Mouse (Mus musculus) layer of hippocampus, adult 2 months (tissue): Measurements from ENCODE around the gene Pigz. TPM values are rescaled to one million over a fixed set of nuclear protein-coding genes. Genes with fewer than 3 reads are reported as not detected.

Experiments used
- DNase-seq, 2 experiments: peaks; one replicate each; pipeline ENCODE4 v3.0.0; 2022; ENCODE audit warnings: low spot score in 2 of 2
- H3K27ac ChIP-seq: fragments of 200-600 bp; 2 replicates; pipeline ENCODE4 v1.8.1; 2022
- H3K4me3 ChIP-seq: fragments of 200-600 bp; 2 replicates; pipeline ENCODE4 v1.8.1; 2022; ENCODE audit warnings: mild to moderate bottlenecking
- CTCF ChIP-seq: fragments of 200-600 bp; conservative IDR thresholded peaks from 2 replicates; pipeline ENCODE4 v1.8.1; 2022; ENCODE audit warnings: antibody characterized with exemption, mild to moderate bottlenecking, moderate library complexity
- total RNA-seq, 2 experiments: library from RNA; stranded (reverse); gene quantifications; 2 replicates each; pipeline ENCODE4 v1.2.3; 2021

Gene Pigz
- total RNA-seq, 2 experiments from 2014 or later, result 11.9 to 15.6 TPM

- peak overlapping the region; percentile 44 for H3K4me3 ChIP-seq
- no peak for DNase-seq
- H3K27ac ChIP-seq, result peak overlapping the region; percentile 59
- TF ChIP-seq CTCF, result no peak
Measured at GRCm38 (mm10) chr16:31908959-31909358, 24.7 kb upstream of the Pigz start.

- Histone ChIP-seq H3K27ac (no peak overlapping the region), H3K4me3 (no peak overlapping the region)
- no peak for TF ChIP-seq CTCF
- no peak for DNase-seq
Measured at GRCm38 (mm10) chr16:31910281-31910847, 23.3 kb upstream of the Pigz start.

- peak overlapping the region; percentile 62; the same call in 1 of the 2 replicates for H3K27ac ChIP-seq
- H3K4me3 ChIP-seq, result no peak overlapping the region
- TF ChIP-seq CTCF, result no peak
- DNase-seq, result no peak
Measured at GRCm38 (mm10) chr16:31917776-31918175, 15.9 kb upstream of the Pigz start.

GRCm38 (mm10) chr16:31918248-31918724 lies 15.4 kb upstream of the Pigz start:
- Histone ChIP-seq H3K27ac (peak overlapping the region; percentile 62; the same call in 1 of the 2 replicates), H3K4me3 (no peak overlapping the region)
- peak; percentile 87 to 90 for DNase-seq
- peak; percentile 97 for TF ChIP-seq CTCF

GRCm38 (mm10) chr16:31924368-31924767 lies 9.3 kb upstream of the Pigz start:
- H3K4me3 ChIP-seq, result no peak overlapping the region
- no peak overlapping the region for H3K27ac ChIP-seq
- TF ChIP-seq CTCF, result no peak
- no peak for DNase-seq

GRCm38 (mm10) chr16:31926091-31926490 lies 7.6 kb upstream of the Pigz start:
- DNase-seq, result no peak
- no peak overlapping the region for H3K4me3 ChIP-seq
- TF ChIP-seq CTCF, result no peak
- H3K27ac ChIP-seq, result no peak overlapping the region

- TF ChIP-seq CTCF, result no peak
- DNase-seq, result no peak
- no peak overlapping the region for H3K27ac ChIP-seq
- no peak overlapping the region for H3K4me3 ChIP-seq
Measured at GRCm38 (mm10) chr16:31926547-31927182, 7.0 kb upstream of the Pigz start.

- Histone ChIP-seq H3K4me3 (no peak overlapping the region), H3K27ac (no peak overlapping the region)
- TF ChIP-seq CTCF, result no peak
- DNase-seq, result no peak
Measured at GRCm38 (mm10) chr16:31927412-31927811, 6.2 kb upstream of the Pigz start.

- TF ChIP-seq CTCF, result no peak
- H3K4me3 ChIP-seq, result no peak overlapping the region
- H3K27ac ChIP-seq, result peak overlapping the region; percentile 89
- no peak for DNase-seq
Measured at GRCm38 (mm10) chr16:31931330-31931729, 2.3 kb upstream of the Pigz start.

- Histone ChIP-seq H3K4me3 (no peak overlapping the region), H3K27ac (peak overlapping the region; percentile 89)
- DNase-seq, result no peak
- no peak for TF ChIP-seq CTCF
Measured at GRCm38 (mm10) chr16:31932255-31932654, 1.4 kb upstream of the Pigz start.

- Histone ChIP-seq H3K4me3 (peak overlapping the region; percentile 70), H3K27ac (peak overlapping the region; percentile 89)
- DNase-seq, result peak; percentile 88 to 94
- peak; percentile 96 for TF ChIP-seq CTCF
Measured at GRCm38 (mm10) chr16:31932840-31933697, 582 bp upstream of the Pigz start.

GRCm38 (mm10) chr16:31934550-31935010 lies 929 bp downstream of the Pigz start:
- Histone ChIP-seq H3K4me3 (peak overlapping the region; percentile 70), H3K27ac (peak overlapping the region; percentile 89)
- TF ChIP-seq CTCF, result no peak
- DNase-seq, result no peak
